Mouse (Mus musculus): Measurements from ENCODE around the gene Slc11a2. TPM values are rescaled to one million over a fixed set of nuclear protein-coding genes. Genes with fewer than 3 reads are reported as not detected.
"Not testable (repeated sequence)": the region's sequence is repeated elsewhere in the genome, so short reads cannot be mapped to it uniquely, and the experiment has no call there.

Slc11a2 gene
- total RNA-seq, 2 experiments from 2014 or later, result 53.6 to 58.2 TPM

DNA sequence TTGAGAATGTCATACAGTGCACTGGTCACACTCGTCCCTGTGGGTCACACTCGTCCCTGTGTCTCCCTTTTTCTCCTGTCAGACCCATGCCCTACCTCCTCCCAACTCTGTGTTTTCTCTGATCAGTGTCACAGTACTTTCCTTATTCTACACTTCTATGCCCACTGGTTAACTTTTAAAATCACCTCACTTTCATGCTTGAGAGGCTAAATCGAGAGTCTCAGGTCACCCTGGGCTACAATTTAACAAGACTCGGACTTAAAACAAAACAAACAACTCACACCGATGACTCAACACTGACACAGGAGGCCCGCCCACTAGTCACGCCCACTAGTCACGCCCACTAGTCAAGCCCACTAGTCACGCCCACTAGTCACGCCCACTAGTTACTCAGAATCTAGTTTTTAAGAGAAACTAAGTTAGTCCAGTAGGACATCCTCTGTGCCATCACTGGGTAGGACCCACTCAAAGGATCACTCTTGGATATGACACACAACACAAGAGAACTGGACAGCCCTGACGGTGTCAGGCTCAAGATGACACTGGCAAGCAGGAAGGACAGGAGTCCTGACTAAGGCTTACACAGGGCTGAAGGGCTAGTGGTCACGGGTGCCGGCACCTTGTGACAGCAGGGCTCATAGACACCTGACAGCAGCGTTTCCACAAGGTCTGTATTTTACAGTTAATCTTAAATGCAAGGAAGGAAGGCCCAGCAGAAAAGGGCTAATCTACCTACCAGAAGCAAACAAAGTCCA is 13.8 kb downstream of the Slc11a2 start:
- intact Hi-C loops (cut with DNase I), result no loop called here
- DNase-seq, result no peak

DNA sequence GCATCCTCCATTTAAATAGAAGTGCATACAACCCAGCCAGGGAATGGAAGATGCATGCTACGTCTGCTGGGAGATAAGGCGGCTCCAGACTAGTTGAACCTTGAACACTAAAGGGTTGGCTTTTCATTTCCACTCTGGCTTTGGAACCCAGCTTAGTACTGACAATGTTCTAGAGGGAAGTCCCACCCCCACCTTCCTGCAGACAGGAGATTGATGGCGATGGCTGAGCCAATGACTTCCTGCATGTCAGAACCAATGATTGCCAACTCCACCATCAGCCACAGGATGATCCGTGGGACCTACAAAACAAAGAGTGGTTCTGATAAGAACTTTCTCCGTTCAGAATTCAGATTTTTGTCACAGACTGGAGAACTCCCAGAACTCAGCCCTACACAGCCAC is 18.8 kb downstream of the Slc11a2 start:
- DNase-seq, result no peak
- intact Hi-C loops (cut with DNase I), result no loop called here

DNA sequence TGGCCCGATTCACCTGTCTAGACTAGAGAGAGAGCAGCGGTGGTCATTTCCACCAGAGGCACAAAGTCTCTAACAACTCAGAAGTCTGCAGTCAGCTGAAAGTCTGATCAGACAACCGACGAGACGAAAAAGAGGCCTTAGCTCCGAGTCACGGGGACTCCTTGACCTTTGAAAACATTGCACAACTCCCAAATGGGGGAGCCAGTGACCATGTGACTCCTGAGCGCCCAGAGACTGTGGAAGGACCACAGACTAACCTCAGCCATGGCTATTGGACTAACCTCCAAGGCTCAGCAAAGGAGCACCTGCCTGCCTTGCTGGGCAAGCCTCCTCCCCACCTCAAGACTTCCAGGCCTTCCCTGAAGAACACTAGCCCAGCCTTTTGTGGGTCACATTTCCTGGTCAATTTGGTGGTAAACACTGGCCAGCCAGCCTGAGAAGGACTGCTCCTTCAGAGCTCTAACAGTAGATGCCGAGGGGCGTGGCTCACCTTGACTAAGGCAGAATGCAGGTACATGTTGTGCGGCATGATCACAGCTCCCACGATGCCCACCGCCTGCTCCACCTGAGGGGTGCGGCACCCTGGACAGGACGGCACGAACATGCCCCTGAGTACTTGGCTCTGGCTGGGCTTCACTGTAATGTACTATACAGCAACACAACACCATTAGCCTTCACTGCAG is 21.4 kb downstream of the Slc11a2 start:
- no peak for DNase-seq
- intact Hi-C loops (cut with DNase I), result no loop called here

DNA sequence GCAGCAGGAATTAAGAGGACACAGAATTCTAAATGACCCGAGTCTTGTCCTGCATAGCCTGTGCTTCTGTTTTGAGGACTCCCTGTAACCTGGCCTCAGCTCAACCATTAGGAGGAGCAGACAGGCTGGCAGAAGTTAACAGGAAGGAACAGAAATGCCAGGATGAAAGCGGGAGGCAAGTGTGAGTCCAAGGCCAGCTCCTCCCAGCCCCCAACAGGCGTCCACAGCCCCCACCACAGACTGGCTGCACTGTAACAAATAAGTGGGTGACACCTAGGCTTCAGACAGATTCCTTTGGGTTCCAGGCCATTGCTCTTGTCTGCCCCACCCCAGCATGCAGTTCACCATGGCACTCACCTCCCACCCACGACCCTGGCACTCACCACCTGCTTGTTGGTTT is 22.1 kb downstream of the Slc11a2 start:
- intact Hi-C loops (cut with DNase I), result no loop called here
- no peak for DNase-seq

DNA sequence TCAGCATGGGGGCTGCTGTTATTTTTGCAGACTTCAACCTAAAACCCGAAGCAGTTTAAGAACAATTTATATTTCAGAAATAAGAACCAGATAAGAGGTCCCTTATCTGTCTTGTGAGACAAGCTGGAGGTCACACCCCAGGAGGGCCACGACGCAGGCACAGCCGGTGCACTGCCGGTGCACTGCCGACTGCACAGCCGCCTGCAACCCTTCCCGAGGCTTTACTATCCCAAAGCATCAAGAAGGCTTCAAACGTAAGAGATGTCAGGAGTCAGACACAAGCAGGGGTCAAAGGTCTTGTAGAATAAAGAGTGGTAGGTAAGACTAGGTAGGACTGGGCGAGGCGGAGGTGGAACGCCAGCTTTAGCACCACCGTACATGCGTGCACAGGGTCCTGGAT is 22.5 kb downstream of the Slc11a2 start:
- no peak for DNase-seq
- intact Hi-C loops (cut with DNase I), result no loop called here

DNA sequence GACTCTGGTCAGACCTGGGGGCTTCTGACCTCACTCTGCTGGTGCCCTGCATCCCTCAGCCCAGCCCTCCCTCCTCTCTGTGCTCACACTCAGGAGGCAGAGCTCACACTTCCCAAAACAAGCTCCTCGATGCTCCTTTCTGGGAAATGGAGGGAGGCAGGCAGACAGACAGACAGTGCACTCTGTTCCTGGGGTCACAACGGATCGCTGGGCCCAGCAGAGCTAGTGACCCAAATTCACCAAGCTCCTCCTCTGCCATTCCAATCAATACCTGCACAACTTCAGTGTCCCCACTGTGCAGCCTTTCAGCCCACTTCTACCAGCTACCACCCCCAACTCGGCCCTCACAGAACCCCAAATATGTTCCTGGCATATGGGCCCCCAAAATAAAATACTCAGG is 23.1 kb downstream of the Slc11a2 start:
- DNase-seq, result no peak
- intact Hi-C loops (cut with DNase I), result no loop called here

DNA sequence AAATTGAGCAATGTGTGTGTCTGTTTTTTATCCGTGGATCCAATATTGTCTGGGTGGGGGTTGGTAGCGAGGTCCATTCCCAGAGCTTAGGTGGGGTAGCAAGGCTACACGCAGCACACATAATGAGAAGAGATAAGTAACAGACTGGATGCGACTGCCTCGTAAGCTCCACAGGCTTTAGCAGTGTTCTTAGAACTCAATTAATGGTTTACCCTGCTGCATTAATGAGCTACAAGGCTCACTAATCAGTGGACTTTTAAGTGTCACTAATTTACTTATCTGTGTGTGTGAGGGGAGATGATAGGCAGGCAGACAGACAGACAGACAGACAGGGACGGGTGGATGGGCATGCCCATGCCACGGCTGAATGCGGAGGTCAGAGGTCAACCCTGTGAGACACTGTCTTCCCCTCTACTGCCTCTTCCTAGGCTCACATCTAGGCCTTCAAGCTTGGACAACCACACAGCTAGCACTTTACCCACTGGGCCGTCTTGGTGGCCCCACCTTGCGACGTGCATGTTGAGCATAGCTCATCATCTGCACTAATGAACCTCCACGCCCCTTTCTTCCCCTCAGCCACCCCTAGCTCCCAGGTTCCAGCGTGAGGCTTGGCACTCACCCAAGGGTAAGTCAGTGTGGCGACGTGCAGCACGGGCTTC is 24.2 kb downstream of the Slc11a2 start:
- intact Hi-C loops (cut with DNase I), result no loop called here
- no peak for DNase-seq

DNA sequence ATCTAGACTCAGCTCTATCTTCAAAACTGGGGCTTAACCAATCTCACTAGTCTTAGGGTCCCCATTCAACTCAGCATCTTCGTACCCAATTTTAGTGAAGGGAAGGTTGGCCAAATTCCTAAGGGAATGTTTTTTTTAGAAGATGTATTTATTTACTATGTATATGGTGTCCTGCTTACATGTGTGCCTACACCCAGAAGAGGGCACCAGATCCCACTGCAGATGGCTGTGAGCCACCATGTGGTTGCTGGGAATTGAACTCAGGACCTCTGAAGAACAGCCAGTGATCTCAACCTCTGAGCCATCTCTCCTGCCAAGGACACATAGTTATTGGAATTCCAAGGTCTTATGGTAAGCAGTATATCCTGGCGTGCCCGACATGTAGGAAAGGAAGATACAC is 29.3 kb downstream of the Slc11a2 start:
- intact Hi-C loops (cut with DNase I), result no loop called here

DNA sequence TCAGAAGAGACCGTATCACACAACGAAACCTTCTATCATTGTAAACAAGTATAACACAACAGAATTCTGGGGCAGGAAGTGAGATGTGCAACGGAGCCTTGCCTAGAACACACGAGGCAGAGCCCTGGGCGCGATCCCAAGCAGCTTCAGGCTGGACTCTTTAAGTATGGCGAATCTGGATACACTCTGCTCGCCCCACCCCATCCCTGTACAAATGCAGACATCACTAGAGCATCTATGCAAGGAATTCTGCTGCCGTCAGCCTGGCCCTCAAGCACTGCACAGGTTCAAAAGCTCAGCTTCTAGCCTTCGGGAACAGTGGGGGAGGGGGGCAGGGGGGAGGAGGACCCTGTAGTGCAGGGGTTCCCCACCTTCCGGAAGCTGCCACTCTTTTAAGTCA is 31.9 kb downstream of the Slc11a2 start:
- intact Hi-C loops (cut with DNase I), result no loop called here
- DNase-seq, result no peak

More for the DNA sequence above, 29.3 kb downstream of the Slc11a2 start:
- DNase-seq, result no peak

DNA sequence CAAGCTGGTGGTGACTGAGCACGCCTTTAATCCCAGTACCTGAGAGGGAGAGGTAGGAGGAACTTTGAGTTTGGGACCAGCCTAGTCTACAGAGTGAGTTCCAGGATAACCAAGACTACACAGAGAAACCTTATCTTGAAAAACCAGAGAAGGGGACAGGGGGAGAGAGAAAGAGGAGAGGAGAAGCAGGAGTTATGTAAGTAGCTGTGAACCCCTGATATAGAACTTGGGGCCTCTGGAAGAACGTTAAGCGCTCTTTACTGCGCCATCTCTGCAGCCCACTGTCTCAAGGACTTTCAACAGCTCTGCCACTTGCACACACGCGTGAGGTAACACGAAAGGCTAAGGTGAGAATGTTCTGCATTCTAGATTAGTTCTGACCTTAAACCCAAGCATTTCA is 33.3 kb downstream of the Slc11a2 start:
- no peak for DNase-seq
- intact Hi-C loops (cut with DNase I), result no loop called here

DNA sequence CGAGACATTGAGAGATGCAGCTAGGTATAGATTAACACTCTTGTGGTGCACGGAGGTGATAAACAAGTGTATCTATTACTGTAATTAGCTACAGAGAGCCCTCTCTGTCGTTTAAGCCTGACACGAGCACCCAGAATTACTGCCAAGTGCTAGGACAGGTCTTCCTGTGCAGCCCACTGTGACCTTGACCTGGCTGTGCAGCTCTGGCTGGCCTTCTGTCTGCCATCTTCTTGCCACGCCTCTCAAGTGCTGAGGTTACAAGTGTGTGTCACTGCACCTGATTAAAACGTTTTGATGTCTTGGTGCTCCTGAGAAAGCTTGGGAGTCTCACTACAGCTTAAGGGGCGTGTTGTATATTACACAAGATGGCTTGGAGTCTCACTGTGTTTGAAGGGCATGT is 33.8 kb downstream of the Slc11a2 start:
- intact Hi-C loops (cut with DNase I), result no loop called here
- DNase-seq, result no peak

DNA sequence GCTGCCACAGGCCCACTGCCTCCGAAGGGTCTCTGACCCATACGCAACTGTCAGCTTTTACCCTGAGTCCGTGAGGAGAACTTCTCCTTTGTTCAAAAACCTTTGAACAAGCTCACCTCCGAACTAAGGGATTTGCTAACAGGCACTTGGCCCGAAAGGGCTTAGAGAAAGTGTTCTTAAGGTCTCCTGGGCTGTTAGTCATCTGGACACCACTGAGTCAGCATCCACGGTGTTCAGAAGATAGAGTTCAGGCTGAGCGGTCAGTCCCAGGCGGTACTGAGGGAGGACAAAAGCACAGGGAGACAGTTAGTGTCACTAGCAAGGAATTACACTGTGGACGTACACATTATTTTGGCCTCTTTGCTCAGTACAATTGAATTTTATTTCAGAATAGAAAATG is 36.0 kb downstream of the Slc11a2 start:
- intact Hi-C loops (cut with DNase I), result no loop called here
- no peak for DNase-seq

DNA sequence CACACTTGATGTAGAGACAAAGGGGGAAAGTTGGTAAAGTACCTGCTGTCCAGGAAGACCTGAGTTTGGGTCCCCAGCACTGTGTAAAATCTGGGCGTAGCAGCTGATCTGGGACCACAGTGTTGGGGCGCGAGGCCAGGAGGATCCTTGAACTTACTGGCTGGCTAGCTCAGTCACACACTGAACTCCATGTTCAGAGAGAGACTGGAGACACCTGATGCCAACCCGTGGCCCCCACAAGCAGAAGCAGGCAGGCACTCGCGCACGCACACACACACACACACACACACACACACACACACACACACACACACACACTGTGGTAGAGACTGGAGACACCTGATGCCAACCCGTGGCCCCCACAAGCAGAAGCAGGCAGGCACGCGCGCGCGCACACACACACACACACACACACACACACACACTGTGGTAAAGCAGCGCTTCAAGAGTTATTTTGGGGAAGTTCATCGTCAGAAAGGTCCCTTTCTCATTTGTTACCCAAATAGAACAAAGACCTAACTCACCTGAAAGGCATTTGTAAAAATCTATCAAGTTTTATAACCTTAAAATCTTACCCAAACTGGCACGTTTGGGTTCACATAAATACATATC is 36.5 kb downstream of the Slc11a2 start:
- no peak for DNase-seq
- intact Hi-C loops (cut with DNase I), result no loop called here

DNA sequence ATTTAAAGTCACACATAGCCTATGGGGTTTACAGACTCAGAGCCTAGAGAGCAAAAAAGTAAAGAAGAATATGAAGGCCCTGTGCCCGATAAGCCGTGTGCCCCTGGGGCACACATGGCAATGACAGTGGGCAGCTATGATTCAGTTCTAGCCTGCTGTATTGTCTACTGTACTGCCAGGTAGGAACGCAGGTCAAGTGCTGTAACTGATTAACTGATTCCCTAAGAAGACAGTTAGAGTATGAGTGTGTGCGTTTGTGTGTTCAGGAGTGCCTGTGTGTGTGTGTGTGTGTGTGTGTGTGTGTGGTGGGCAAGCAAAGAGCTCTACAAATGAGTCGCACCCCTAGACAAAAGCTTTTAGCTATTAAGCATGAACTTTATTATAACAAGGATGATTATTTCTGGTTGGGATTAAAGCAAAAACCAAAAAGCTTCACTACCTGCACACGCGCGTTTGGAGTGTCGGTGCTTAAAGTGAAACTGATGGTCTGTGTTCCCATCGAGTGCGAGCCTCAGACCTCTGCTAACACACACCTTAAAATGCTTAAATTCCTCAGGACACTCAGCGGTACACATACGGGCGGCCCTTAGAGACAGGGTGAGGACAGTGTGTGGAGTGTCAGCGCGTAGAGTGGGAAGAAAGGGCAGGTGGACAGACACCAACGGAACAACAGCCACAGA is 37.2 kb downstream of the Slc11a2 start:
- intact Hi-C loops (cut with DNase I), result no loop called here
- no peak for DNase-seq

DNA sequence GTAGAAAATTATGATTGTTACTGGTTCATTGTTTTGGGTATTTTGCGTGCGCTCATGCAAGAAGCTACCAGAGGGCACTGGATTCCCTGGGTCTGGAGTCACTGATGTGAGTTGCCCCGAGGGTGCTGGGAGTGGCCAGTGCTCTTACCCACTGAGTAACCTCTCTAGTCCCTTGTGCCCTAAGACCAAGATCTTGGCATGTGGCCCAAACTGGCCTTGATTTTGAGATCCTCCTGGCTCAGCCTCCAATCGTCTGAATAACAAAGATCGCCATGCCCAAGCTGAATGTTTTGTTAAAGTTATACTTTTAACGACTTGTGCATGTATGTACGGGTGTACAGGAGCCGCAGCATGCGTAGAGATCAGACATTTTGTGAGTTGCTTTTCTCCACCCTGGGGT is 39.2 kb downstream of the Slc11a2 start:
- intact Hi-C loops (cut with DNase I), result no loop called here
- no peak for DNase-seq

DNA sequence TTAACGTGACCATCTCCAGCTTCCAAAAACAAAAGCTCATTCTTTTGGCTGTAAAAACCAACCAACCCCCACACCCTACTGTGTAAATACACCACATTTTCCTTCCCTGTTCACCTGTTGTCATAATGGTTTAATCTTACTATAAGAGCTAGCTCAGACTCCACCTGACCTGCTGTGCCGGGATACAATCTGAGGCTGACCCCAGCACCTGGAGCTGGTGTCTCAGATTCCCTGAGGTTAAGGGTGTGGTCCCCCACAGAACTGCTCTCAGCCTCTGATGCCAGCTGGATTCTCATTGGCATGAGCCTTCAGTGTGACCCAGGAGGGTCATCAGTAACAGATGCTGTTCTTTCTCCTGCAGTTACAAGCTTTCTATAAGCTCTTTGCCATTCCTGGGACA is 44.8 kb downstream of the Slc11a2 start:
- intact Hi-C loops (cut with DNase I), result loop anchor here (1.0 kb wide), 1 partner anchor 77 kb away; no protein-coding TSS in a partner anchor
- DNase-seq, result no peak

DNA sequence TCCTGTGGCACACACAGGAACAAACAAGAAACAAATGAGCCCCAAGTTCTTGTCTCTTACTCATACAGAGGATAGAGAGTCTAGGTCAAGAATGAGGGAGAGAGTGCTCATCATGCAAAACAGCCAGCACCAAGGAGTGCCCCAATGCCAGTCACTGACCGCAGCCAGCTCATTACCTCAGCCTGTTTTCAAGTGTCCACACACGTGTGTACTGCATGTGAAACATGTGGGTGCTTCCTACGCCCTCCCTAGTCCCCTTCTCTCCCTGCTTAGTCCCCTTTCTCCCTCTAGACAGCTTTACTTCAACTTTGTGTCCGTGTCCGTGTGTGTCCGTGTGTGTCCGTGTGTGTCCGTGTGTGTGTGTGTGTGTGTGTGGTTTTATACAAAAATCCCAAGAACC is 45.2 kb downstream of the Slc11a2 start:
- intact Hi-C loops (cut with DNase I), result loop anchor here (1.0 to 5.0 kb wide), 3 partner anchors 78 to 357 kb away; no protein-coding TSS in a partner anchor

DNA sequence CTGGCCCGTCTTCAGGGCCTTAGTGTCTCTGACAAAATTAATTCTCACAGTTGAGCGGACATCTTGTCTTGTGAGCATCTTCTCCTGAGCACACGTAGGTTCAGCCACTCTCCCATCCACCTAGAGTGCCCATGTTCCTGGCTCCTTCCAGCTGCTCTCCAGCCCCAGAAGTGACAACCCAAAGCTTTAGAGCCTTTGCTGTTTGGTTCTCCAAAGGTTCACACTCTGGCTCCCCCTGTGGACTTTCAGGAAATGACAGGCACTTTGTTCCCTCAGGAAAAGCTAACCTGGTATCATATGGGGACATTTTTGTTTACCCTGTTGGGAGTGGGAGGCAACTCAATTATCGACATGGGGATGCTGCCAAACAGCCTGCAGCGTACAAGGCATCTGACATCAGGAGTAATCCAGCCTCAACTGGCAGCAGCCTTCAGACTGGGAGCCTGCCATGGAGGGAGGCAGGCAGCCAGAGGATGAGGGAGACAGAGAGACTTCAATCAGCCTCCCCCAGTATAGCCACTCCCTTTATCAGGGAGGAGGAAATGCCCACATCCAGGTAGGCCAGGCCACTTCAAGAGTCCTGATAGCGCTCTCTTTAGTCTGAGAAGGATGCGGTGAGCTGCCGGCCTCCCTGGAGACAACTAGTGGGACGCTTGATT is 46.9 kb downstream of the Slc11a2 start:
- not testable (repeated sequence) for DNase-seq
- intact Hi-C loops (cut with DNase I), result loop anchor here (5.0 kb wide), 2 partner anchors 116 to 356 kb away; no protein-coding TSS in a partner anchor

More for the DNA sequence above, 45.2 kb downstream of the Slc11a2 start:
- DNase-seq, result no peak

DNA sequence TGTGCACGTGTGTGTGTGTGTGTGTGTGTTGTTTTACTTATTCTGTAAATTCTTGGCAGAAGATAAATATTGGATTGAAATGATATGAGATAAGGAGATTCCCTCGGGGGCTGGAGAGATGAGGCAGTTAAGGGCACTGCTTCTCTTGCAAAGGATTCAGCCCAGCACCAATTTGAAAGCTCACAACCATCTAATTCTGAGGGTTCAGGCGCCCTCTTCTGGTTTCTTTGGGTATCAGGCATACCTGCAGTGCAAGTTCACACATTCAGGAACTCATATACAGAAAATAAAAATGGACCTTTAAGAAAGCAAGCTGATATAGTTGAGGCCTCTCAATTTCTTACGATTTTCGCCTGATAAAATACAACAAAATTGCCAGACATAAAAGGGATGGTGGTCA is 49.8 kb downstream of the Slc11a2 start:
- DNase-seq, result peak; percentile 51 to 74
- intact Hi-C loops (cut with DNase I), result loop anchor here (5.0 kb wide), 2 partner anchors 113 to 353 kb away; no protein-coding TSS in a partner anchor

DNA sequence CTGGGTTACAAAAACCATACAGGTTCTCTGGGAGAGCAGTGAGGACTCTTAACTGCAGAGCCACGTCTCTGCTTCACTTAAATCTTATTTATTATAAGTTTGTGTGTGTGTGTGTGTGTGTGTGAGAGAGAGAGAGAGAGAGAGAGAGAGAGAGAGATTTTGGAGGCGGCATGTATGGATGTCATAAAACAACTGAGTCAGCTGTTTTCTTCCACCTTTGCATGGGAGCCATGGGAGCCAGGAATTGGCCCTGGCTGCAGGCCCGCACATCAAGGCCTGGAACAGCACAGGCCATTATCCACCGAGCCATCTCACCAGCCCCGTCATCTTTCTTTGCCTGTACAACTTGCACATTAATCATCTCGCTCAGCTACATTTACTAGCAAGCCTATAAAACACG is 57.8 kb downstream of the Slc11a2 start:
- intact Hi-C loops (cut with DNase I), result loop anchor here (5.0 kb wide), 1 partner anchor 35 kb away; the partner anchor contains the start of gene Mettl7a3
- no peak for DNase-seq

Data from heart, postnatal 14 days (tissue).